Mouse (Mus musculus) MN1 (cell line): ENCODE results near the gene Bub1b.
A peak's percentile ranks its signal among the peaks of the same experiment; 100 is the strongest.
"Not testable (repeated sequence)": the region's sequence is repeated elsewhere in the genome, so short reads cannot be mapped to it uniquely, and the experiment has no call there.

Experiments
- DNase-seq: peaks from one replicate; pipeline ENCODE4 v3.0.0-alpha.2; 2016; ENCODE audit warnings: low spot score

The Bub1b gene

DNA sequence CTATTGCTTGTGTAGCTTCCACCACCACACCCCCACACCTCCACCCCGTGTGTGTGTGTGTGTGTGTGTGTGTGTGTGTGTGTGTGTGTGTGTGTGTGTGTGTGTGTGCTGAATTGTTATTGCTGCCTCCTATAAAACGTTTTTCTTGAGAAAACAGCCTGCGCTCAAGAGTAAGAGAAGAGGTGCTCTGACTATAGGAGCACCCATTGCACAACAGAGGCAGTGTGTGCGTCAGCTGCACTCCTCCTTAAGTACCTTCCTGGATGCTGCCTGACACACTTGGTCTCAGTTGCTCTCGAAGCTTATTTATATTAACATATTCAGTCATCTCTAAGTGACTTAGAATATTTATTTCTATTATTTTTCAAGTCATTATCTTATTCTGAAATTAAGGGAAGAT, 20.0 kb downstream of the Bub1b start:
- DNase-seq, result no peak

DNA sequence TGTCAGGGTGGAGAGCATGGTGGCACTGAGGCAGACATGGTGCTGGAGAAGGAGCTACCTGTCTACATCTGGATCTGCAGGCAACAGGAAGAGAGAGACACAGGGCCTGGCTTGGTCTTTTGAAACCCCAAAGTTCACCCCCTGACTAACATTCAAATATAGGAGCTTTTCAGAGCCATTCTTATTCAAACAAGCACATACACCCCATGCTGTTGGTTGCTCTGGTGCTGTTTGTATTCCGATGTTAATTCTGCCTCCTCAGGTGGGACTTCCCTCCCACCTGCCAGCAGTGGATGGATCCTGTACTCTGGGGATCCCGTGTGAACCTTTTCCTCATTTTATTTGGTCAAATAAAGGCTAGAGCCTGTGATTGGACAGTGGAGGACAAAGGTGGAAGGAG, 22.1 kb downstream of the Bub1b start:
- DNase-seq, result no peak

DNA sequence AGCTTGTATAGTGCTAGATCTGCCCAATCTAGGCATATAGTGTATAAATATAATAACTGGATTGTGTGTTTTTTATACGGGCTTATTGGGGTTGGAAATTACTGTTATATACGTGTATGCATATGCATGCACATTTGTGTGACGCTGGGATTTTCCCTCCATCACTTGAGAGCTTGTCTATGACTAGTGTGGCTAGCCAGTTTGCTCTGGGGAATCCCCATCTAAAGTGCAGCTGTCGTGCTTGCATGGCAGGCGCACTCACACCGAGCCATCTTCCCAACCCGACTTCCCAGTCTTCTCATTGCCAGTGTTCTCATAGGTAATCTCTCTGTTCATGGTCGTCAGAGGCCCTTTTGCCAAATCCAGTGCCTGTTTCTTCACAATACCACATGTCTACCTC, 22.6 kb downstream of the Bub1b start:
- DNase-seq, result no peak

DNA sequence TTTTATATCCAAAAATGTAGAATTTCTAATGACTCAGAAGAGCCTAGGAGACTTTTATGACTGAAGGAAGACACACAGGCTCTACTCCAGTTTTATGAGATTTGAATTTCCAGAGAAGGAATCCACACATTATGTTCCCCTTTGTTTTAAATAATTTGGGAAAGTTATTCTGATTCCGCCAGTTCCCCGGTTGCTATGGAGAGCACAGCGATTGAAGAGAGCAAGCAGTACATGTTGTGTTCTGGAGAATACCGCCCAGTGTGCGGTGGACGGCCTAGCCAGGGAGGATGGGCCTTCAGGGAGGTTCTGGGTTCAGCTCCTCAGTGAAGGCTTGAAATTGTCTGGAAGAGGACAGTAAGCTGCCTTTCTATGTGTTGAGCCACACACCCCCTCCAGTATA, 31.3 kb downstream of the Bub1b start:
- no peak for DNase-seq

DNA sequence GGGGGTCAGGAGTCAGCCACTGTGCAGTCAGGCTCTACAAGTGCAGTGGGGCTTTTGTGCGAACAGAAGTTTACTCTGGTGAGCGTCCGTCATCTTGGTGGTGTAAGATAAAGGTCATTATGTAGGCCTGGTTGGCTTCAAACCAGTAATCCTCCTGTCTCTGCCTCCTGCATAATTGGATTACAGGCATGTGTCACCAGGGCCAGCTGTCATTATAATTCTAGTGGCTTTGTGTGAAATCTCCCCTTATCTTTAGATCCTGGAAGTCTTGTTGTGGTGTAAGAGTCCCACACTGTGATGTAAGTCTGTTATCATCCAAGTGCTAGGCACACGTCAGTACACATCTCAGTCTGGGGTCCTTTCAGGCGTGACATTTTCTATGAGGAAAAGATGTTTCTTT, 35.4 kb downstream of the Bub1b start:
- DNase-seq, result peak; percentile 87

DNA sequence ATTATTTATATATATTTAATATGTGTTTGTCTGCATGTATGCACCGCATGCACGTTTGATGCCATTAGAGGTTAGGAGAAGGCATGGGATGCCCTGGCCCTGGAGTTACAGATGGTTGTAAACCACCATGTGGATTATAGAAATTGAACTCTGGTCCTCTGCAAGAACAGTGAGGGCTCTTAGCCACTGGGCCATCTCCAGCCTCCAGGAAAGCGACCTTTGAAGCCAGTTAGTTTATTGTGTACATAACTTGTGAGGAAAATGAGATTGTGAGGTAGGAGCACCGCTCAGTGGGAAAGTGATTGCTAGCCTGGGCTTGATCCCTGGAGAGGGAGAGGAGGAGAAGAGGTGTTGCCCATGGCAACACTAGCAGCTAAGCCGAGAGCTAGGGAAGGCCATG, 39.2 kb downstream of the Bub1b start:
- no peak for DNase-seq

DNA sequence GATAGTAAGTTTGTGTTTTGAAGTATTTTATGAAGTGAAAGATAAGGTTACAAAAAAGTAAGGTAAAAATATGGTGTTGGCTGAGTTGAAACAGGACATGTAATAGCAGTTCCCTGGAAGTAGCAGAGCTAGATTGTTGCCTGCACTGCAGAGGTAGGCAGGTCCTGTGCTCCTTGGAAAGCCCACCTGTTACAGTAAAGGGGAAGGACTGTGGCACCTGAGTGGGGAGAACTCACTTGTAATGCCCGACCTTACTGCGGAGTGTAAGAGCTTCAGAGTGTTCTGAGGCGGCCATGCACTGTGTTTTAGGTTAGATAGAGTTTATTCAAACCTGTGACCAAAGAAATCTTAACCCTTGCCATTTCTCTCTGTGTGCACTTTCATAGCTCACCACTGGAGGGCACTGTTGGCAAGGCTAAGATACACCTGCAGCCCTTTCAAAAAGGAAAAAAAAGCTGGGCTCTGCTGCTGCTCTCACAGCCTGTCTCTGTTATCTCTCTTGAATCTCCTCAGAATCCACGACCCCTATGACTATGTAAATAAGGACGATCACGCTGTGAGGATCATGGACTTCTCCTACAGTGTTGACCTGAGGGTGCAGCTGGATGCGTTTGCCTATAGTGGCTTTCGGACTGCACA, 40.0 kb downstream of the Bub1b start:
- peak; percentile 77 for DNase-seq

DNA sequence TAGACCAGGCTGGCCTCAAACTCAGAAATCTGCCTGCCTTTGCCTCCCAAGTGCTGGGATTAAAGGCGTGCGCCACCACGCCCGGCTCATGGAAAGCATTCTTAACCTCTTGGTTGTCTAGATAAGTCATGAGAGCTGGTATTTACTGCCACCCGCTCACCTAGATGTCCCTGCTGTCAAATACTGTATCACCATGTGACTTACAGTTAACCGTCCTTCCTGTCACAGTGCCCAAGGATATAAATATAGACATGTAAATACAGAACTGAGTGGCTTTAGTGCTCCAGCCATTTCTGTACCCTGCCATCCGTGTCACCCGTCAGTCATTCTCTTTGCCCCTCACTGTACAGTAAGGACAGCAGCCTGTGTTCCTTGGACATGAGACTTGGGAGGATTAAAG, 40.7 kb downstream of the Bub1b start:
- DNase-seq, result no peak

DNA sequence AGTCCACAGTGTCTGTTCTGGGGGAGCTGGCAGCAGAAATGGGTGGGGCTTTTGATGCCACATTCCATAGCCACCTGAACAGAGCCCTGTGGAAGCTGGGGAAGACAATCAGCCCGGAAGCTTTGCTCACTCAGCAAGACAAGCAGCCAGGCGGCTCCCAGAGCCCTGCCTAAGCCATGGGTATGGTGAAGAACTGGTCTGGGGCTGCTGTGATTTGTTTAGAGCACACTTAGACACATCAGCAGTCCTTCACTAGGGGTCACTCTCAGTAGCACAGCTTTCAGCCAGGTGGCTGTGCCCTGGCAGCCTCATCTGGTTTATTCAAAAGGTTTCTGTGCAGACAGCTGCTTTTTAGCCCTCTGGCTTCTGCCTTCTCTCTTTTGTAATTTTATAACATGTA, 43.1 kb downstream of the Bub1b start:
- DNase-seq, result peak; percentile 13

DNA sequence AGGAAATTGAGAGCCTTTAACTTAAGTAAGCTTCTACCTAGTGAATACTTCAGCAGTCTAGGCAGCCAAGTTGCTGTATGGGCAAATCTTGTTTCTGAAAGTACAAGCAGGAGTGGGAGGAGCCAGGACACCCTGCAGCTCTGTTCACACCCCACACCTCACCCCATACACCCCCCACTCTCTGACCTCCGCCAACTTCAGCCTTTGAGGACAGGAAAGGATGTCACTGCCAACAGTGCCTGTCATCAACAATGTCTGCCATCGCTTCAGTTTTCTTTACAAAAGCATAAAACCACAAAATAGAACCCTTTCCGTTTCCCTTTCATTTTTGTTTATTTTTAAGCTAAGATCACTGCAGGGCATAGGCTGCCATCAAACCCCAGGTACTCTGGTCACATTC, 44.4 kb downstream of the Bub1b start:
- no peak for DNase-seq

DNA sequence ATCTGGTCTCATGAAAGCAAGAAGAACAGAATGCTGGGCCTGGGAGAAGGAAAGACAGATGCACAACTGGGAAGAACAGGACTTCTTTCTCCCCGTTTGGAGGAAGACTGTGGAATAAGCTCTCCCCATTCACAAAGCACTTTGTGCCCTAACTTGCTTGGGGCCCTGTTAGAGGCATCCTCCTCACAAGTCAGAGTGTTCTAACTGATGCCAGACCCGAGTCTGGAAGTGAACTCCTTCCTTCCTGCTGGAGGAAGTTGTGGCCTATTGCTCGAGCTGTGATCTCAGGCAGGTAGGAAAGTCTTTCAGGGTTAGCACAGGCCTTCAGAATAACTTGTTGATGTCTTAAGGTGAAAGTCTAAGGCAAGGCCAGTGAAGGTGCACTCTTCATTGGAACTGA, 44.9 kb downstream of the Bub1b start:
- no peak for DNase-seq

DNA sequence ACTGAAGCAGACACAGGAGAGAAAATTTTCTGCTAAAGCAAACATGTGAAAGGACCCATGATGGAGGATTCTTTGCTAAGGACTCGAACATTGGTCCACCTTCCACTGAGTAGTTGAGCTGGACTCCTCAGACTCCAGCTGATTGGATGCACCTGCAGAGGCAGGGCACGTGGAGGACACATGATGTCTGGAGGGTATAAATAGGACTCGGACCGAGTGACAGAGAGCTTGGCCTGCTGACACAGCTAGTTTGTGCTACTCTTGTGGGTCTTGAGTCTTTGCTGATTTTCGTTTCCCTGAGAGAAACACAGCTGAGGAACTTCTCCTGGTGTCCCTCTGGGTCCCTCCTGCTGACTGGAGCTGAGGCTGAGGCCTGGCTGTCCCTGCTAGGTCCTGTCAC, 48.7 kb downstream of the Bub1b start:
- DNase-seq, result no peak

DNA sequence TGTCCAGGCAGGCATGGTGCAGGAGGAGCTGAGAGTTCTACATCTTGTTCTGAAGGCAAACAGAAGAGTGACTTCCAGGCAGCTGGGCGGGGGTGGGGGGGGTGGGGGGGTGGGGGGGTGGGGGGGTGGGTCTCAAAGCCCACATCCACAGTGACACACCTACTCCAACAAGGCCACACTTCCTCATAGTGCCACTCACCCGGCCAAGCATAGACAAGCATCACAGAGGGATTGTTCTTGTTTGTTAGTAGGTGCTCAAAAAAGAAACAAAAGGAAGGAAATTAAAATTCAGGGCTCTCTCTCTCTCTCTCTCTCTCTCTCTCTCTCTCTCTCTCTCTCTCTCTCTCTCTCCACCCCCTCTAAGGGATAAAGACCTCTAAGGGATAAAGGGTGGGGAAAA, 52.7 kb downstream of the Bub1b start:
- not testable (repeated sequence) for DNase-seq

DNA sequence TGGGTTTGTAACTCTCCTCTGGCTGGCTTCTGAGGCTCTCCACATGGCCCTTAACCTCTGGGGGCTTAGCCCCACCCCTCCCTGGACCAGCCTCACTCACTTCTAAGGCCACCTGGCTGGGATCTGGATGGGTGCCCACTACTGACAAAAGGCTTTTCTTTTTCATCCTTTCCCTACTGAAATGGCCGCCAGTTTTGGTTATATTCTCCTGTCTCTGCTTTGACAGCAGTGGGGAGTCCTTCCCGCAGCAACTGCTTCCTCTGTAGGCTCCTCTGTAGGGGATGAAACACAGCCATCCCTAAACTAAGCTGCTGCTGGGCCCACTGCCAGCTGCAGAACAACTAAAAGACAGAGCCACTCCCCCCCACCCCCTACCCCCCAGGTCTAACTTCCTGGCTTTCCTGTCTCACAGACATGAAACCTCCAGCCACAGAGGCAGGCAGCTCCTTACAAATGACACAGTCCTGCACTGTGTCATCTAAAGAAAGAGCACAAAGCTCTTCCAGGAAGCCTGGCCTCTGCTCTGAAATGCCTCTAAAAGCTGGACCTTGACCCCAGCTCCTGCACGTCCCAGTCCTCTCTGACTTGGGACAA, 58.8 kb downstream of the Bub1b start:
- DNase-seq, result peak; percentile 55

DNA sequence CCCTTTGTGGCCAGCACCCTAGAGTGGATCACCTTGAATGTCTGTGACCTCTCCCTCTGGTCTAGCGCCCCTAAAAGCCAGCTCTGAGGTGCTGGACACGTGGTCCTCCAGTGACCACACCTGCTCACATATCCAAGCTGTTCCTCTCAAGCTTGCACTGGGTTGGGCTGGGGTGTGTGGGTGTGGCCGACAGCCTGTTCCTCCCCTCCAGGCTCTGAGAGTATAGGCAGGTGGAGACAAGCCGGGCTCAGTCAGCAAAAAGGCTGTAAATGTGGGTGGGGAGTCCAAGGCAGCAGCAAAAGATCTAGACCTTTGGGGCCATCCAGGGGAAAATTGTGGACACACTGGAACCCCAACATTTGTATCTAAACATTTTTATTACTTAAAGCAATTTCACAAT, 60.4 kb downstream of the Bub1b start:
- peak; percentile 47 for DNase-seq

DNA sequence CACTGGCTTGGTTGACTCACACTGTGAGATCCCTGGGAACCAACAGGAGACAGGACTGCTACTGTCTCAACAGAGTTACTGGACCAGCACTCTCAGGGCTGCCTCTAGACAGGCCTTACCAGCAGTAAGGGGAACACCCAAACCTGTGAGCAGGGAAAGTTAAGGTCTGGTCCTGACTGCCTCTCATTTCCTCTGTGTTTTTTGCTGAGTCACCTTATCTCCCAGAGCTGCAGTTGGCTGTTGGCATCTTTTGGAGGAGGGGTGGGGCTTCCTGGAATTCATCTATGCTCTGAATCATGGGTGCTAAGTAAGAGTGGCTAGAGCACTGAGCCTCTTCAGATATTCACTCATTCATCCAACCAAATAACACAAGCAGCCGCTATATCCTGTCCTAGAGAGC, 61.1 kb downstream of the Bub1b start:
- DNase-seq, result peak; percentile 68

DNA sequence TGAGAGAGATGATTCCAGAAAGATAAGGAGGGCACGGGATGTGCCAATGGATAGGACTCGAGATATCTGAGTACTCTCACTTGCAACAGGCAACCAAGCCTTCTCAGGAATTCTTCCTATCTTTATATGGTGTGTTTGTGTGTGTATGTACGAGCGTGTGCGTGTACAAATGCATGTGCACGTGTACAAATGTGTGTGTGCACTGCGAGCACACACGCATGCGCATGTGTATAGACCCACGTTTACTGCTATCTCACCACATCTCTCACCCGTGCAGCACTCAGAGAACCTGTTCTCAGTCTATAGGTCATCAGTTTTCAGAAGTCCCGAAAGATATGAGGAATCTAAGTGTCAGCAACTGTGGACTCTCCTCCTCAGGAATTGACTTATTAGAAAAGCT, 61.5 kb downstream of the Bub1b start:
- DNase-seq, result peak; percentile 34

DNA sequence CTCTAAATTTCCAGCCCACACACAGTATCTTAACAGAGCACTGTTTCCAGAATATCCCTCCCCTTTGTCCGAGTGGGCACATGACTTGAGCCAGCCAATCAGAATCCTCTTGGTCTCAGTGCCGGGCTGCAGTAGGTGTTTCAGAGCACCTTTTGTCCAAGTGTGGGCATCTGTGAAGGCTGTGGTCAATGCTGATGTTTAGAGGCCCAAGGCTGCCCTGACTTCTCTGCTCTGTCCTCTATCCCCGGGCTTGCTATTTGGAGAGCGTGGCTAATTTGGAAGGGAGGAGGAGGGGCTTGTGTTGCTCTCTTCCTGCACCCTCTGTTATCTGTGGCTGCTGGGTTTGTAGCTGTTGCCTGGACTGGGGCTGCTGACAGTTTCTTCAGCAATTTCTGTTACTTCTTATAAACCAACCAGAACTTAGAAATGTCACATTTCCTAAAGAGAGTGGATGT, 62.0 kb downstream of the Bub1b start:
- peak; percentile 73 for DNase-seq

DNA sequence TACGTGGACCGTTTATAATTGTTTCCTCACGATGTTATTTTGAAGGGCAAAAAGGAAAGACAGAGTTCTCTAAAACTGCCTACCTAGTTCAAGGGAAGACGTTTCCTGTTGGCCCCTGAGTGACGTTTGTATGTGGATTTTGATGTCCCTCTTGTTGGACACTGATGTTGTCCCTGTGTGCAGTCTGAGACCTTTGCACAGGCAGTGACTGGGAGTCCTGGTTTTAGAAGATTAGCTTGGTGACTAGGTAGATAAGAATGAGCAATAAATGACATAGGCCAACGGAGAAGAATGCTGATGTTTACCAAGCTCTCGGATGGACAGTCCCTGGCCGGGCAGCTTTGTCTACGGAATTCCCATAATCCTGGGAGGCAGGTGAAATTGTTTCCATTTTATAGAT, 63.9 kb downstream of the Bub1b start:
- no peak for DNase-seq

DNA sequence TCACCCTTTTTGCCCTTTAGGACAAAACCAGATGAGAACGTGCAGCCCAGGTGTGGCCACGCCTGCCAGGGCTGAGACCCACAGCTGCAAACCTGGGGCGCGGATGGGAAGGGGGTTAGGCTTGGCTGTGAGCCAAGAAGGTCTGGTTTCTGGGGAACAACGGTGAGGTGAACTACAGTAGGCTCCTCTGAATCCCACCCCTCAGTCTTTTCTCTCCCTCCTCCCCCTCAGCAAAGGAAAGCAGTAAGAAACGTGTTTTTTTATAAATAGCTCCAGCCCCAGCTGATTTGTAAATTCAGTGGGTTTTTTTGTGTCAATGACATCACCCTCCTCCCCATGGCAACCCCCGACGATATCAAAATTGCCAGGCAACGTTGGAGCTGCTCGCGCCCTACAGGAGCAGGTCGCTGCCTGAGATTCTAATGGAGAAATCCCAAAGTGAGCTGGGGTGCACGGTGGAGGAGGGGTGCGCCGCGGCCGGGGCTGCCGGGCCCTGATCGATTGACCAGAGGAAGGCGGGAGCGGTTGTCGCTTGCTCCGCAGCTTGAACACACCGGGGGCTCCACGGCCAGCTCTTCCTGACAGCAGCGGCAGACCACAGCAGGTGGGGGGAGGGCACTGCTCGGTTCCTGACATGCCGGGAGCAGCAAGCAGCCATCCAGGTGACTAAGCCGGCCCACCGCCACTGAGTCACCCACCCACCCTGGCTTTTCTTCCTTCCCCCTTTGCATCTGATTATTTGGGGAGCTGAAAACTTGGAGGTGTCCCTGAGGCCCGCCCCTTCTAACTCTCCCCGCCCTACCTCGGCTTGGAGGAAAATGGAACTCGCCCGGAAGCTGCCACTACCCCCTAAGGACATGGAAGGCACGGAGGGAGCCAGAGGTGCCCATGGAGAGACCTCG, 65.1 kb downstream of the Bub1b start, which contains the start of gene Pak6:
TSS of gene Pak6 (plus strand) at position 402 of the 902 bp plus-strand sequence.
- peak; percentile 71 for DNase-seq

DNA sequence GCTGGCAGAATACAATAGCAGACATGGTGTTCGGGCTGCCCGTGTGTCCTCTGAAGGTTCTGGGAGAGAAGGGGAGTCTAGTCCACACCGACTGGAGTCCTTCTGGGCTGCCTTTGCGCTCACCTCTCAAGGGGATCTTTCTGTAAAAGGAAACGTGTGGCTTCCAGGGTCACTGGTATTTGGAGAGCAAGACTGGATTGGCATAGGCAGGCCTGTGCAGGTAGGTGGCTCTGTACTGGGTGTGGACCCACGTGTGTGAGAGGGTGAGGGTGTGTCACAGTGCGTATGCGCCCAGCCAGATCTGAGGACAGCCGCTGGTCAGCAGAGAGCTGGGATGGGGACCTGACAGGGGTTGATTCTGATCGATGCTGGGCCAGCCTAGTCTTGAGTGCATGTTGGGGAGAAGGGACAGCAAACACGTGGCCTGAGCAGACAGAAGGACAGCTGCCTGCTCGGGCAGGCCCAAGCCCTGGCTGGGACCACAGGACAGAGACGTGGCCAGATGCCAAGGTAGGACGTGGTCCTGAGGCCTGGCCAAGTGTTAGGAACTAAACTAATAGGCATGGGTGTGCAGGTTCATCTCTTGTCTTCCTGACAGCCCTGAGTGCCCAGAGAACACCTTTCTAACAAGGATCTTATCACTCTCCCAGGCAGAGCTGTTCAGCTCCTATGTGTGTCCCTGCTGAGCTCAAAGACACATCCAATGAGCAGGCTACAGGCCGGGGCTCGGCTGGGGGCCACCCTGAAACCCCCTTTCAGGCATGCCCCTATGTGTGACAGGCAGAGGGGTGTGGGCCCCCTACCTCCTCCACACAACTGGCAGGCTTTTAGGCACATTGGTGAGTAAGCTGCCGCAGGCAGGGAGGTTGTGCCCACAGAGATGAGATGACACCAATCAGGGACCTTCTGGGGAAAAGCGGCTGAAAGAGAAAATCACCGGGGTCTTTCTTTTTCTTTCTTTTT, 66.1 kb downstream of the Bub1b start:
- DNase-seq, result peak; percentile 54

DNA sequence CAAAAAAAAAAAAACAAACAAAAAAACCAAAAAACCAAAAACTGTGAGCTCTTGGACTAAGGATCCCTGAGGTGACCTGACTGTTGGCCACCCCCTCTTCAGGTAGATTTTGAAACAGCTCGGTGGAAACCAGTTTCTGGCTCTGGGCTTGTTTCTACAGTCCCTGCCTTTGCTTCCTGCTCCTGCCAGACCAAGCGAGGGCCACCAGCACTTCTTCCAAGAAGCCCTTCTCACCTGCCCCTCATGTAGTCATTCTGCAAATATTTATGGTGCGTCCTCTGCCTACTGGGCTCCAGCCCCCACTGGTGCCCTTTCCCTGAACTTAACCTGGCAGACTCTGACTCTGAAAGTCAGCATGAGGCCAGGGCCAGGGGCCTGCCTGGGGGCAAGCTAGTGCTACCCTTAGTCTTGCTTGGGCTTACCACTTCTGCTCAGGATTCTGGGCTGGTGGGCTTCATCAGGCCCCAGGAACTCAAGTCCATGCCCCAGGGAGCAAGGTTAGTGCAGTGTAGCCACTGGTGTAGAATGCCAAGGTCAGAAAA, 67.0 kb downstream of the Bub1b start:
- no peak for DNase-seq
